Comparison of ENCODE assay signal across 9 mouse cellular contexts in genomic region chr8:53869997-53870596, GRCm38 (mm10).
DNase-seq lines count a peak whose midpoint lies in the region; ATAC-seq and TF ChIP-seq lines count a peak whose summit lies in the region.
"Had no signal": no experiment of that assay in that cellular context is flagged by ENCODE, and none has a peak within 500 bp of the region (broad histone marks: within the 10 kb centered on the region; RNA-seq: fewer than 3 reads in every experiment).

No protein-coding gene starts in this region.

- TF ChIP-seq POLR2A in liver, adult 2 months (IDR thresholded peaks at IDR 0.05; ENCODE audit: extremely low read depth, insufficient read depth, low read length), result no peak

- DNase-seq in adrenal gland, postnatal 36 days, result peak; percentile 13 to 15
- DNase-seq in adrenal gland, postnatal 4 days (ENCODE audit: low spot score in 2 of 2), result no peak
- DNase-seq in liver, adult 2 months (ENCODE audit: extremely low read depth, low read depth, low spot score), result peak; percentile 22
- no peak for DNase-seq in liver, postnatal 0 days
- no peak for DNase-seq in right cerebral cortex, postnatal 4 days
- DNase-seq in spleen, postnatal 4 days (ENCODE audit: low spot score in 2 of 2), result no peak

- no peaks in the 10 kb centered on the region for H3K79me2 ChIP-seq in liver, adult 2 months (ENCODE audit: control insufficient read depth, insufficient read depth, low read length)

- H3K36me3 ChIP-seq in liver, adult 2 months (ENCODE audit: control insufficient read depth, insufficient read depth, low read length), result no peaks in the 10 kb centered on the region
- no peaks in the 10 kb centered on the region for H3K36me3 ChIP-seq in liver, embryonic 12.5 days
- no peaks in the 10 kb centered on the region for H3K36me3 ChIP-seq in liver, postnatal 0 days (replicated peaks; ENCODE audit: insufficient read depth, low read length)
- H3K36me3 ChIP-seq: hindbrain, embryonic 15.5 days had no signal

- no peak for TF ChIP-seq EP300 in liver, postnatal 0 days (IDR thresholded peaks at IDR 0.05; ENCODE audit: low read depth)

- no peak overlapping the region for H3K4me2 ChIP-seq in liver, embryonic 12.5 days
- H3K4me2 ChIP-seq in liver, postnatal 0 days (ENCODE audit: low read depth, low read length), result no peak overlapping the region
- H3K4me2 ChIP-seq: hindbrain, embryonic 15.5 days had no signal

- no peaks in the 10 kb centered on the region for H3K4me1 ChIP-seq in liver, adult 2 months (ENCODE audit: control insufficient read depth, insufficient read depth, low read length)
- H3K4me1 ChIP-seq in liver, embryonic 12.5 days, result no peaks in the 10 kb centered on the region
- H3K4me1 ChIP-seq in liver, postnatal 0 days (ENCODE audit: insufficient read depth), result no peaks in the 10 kb centered on the region
- H3K4me1 ChIP-seq: hindbrain, embryonic 15.5 days had no signal

- TF ChIP-seq CTCF in liver, adult 2 months (IDR thresholded peaks at IDR 0.05; ENCODE audit: low read depth, low read length), result peak; percentile 41; the same call in 1 of the 2 replicates
- TF ChIP-seq CTCF in liver, postnatal 0 days (IDR thresholded peaks at IDR 0.05; ENCODE audit: low read depth), result peak; percentile 72

- no peak overlapping the region for H3K9ac ChIP-seq in liver, adult 2 months (ENCODE audit: low read depth, low read length)
- H3K9ac ChIP-seq in liver, embryonic 12.5 days, result no peak overlapping the region
- no peak overlapping the region for H3K9ac ChIP-seq in liver, postnatal 0 days (replicated peaks)
- H3K9ac ChIP-seq: hindbrain, embryonic 15.5 days had no signal

- H3K9me3 ChIP-seq in liver, embryonic 12.5 days (replicated peaks), result no peaks in the 10 kb centered on the region
- H3K9me3 ChIP-seq in liver, postnatal 0 days (ENCODE audit: low read length), result no peaks in the 10 kb centered on the region
- H3K9me3 ChIP-seq: hindbrain, embryonic 15.5 days had no signal

- no peak overlapping the region for H3K4me3 ChIP-seq in liver, adult 2 months (ENCODE audit: insufficient read depth, low read depth, low read length)
- no peak overlapping the region for H3K4me3 ChIP-seq in liver, embryonic 12.5 days
- H3K4me3 ChIP-seq in liver, postnatal 0 days (ENCODE audit: low read depth, low read length), result no peak overlapping the region
- H3K4me3 ChIP-seq: hindbrain, embryonic 15.5 days had no signal

- WGBS in liver, adult 2 months, result 61% methylated on average over 8 of the region's 8 CpGs
- 50% methylated on average over 8 of the region's 8 CpGs for WGBS in liver, embryonic 12.5 days (ENCODE audit: insufficient replicate concordance)
- WGBS in liver, postnatal 0 days (ENCODE audit: insufficient replicate concordance), result 59% methylated on average over 8 of the region's 8 CpGs

- no peak overlapping the region for H3K27ac ChIP-seq in liver, adult 2 months (replicated peaks; ENCODE audit: insufficient read depth, low read depth, low read length)
- no peak overlapping the region for H3K27ac ChIP-seq in liver, embryonic 12.5 days
- no peak overlapping the region for H3K27ac ChIP-seq in liver, postnatal 0 days (ENCODE audit: low read depth)
- H3K27ac ChIP-seq: hindbrain, embryonic 15.5 days had no signal

- no peak for ATAC-seq in liver, embryonic 12.5 days
- peak; percentile 92 for ATAC-seq in common myeloid progenitor, adult 5-6 weeks (replicated peaks; ENCODE audit: low read depth, poor library complexity, severe bottlenecking)
- no peak for ATAC-seq in liver, postnatal 0 days

- H3K27me3 ChIP-seq in liver, adult 2 months (ENCODE audit: control insufficient read depth, insufficient read depth, low read length), result no peaks in the 10 kb centered on the region
- no peaks in the 10 kb centered on the region for H3K27me3 ChIP-seq in liver, embryonic 12.5 days (replicated peaks)
- no peaks in the 10 kb centered on the region for H3K27me3 ChIP-seq in liver, postnatal 0 days (ENCODE audit: insufficient read depth, low read length)
- H3K27me3 ChIP-seq: hindbrain, embryonic 15.5 days had no signal

Comparison
In these comparisons a context has a peak if more than half of its experiments do, and no peak if none do; other contexts are left out.
1. DNase-seq: peak in adrenal gland, postnatal 36 days (2 of 2) and liver, adult 2 months (single experiment); none in adrenal gland, postnatal 4 days (0 of 2), liver, postnatal 0 days (single experiment), right cerebral cortex, postnatal 4 days (single experiment) and spleen, postnatal 4 days (0 of 2).